Mouse (Mus musculus) gastrocnemius, adult 2 months (tissue): Measurements from ENCODE around the gene Fbxo8. TPM values are rescaled to one million over a fixed set of nuclear protein-coding genes. Genes with fewer than 3 reads are reported as not detected.

Experiments
- DNase-seq: peaks from one replicate; pipeline ENCODE4 v3.0.0; 2022
- H3K27ac ChIP-seq: fragments of 200-600 bp; 2 replicates; pipeline ENCODE4 v1.8.1; 2022; ENCODE audit warnings: mild to moderate bottlenecking
- H3K4me3 ChIP-seq: fragments of 200-600 bp; 2 replicates; pipeline ENCODE4 v1.8.1; 2022; ENCODE audit warnings: mild to moderate bottlenecking, moderate library complexity
- CTCF ChIP-seq: fragments of 200-600 bp; IDR thresholded peaks from 2 replicates; pipeline ENCODE4 v1.8.1; 2022; ENCODE audit warnings: antibody characterized with exemption, mild to moderate bottlenecking, moderate library complexity
- intact Hi-C: fragments of 180-260 bp; cut with DNase I; formaldehyde crosslinking; loops from one replicate; pipeline ENCODE4 v1.15.1; 2025
- long read RNA-seq, 2 experiments: library from polyadenylated mRNA; stranded (forward); transcript quantifications; one replicate each; pipeline ENCODE4 v2.0.0; 2021
- total RNA-seq, 2 experiments: library from RNA; stranded (reverse); gene quantifications; 2 replicates each; pipeline ENCODE4 v1.2.3; 2021

The Fbxo8 gene
- 10 to 100 TPM; 28.6 to 35.5 TPM for total RNA-seq
- long read RNA-seq, experiment 1, transcript Fbxo8-201 (6 exons, 3,571 nt), result major isoform, 21 of 32 reads
- long read RNA-seq, experiment 1, partial matches to known transcripts, result 1 of 32 reads
- long read RNA-seq, experiment 1, other reads (novel, unspliced or antisense), result 9 of 32 reads
- long read RNA-seq, experiment 2, transcript Fbxo8-201 (6 exons, 3,571 nt), result major isoform, 9 of 18 reads
- long read RNA-seq, experiment 2, partial matches to known transcripts, result 2 of 18 reads
- long read RNA-seq, experiment 2, other reads (novel, unspliced or antisense), result 6 of 18 reads

DNA sequence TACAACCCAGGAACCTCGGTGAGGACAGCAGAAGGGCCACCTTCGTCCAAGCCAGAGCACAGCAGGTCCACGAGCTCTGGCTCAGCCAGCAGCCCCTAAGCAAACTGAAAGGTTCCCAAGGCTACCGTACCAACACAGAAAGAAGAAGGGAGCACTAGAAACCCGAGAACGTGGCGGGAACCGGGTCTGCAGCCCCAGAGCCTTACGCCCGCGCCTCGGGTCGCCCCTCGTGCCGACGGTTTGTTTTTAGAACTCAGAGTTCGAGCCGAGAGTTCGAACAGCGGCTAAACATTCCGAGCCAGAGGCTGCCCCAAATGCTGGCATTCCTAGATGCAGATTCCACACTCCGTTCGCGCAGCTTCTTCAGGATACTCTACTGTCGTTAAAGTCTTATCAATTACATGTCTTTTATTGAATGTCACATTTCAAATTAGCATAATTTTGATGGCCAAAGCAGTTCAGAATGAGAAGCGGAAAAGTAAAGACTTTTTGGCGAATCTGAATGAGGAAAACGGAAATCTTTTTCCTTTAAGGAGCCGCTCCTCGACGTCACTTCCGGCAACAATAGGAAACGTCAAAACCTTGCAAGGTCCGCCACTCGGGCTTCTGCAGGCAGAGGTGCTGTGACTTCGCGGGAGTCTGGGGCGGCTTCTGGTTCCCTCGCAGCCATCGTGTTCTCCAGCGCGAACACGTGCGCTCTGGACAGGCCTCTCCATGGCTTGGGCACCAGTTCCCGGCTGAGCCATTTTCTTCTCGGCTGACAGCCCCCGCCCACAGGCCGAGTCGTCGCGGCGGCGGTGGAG, at the start of gene Fbxo8, which contains the start of gene Cep44:
Fbxo8 (plus strand) TSS at position 533 of the 803 bp plus-strand sequence.
Cep44 (minus strand) TSS at position 490 of the 803 bp plus-strand sequence.
- intact Hi-C loops, result no loop called here
- TF ChIP-seq CTCF, result no peak
- peak; percentile 86 for DNase-seq
- peak within 1 kb of the TSS; percentile 97 for H3K27ac ChIP-seq
- H3K4me3 ChIP-seq, result peak within 1 kb of the TSS; percentile 86

DNA sequence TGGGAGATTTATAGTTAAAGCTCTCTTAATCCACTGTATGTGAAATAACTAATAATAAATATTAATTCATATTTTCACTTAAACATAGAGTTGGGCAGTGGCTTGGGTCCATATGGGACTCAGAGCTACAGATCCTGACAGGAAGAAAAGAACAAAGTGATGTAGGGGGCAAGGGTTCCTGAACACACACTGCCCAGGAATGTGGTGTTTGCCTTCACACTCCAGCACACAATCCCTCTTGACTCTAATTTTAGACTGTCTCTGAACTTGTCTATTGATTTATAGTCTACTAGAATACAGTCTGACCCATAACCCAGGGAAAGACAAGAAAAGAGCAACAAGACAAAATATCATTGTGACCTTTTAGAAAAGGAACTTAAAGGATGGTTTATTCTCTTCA, 49.0 kb upstream of the Fbxo8 start:
- H3K27ac ChIP-seq, result no peak overlapping the region
- H3K4me3 ChIP-seq, result no peak overlapping the region
- no peak for DNase-seq
- TF ChIP-seq CTCF, result no peak
- intact Hi-C loops, result no loop called here

DNA sequence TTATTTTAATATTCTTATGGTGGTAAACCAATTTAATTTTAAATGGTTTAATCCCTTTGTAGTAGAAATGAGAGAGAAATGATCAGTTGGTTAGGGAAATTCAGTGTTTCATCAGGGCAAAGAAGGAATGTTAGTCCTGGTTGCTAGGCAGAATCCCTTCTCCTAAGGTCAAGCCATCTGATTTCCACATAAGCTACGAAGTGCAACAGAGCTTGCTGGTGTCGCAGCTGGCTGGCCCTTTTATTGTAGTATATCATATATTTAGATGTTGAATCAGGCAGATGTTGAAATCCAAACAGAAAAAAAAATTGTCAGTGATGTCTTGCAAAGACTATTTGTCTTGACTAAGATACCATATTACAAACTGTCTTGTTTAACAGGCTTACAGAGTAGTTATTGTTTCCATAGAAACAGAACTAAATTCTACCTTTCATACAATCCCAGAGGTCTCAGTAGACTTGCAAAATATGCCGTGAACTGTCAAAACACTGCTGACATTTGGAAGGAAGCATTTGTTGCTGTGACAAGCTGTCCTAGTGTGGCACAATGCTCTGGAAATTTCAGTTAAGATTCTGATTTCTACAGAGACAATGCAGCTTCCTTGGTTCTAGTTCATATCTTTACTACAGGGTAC, 42.5 kb upstream of the Fbxo8 start:
- Histone ChIP-seq H3K4me3 (no peak overlapping the region), H3K27ac (no peak overlapping the region)
- TF ChIP-seq CTCF, result no peak
- no peak for DNase-seq
- intact Hi-C loops, result no loop called here

DNA sequence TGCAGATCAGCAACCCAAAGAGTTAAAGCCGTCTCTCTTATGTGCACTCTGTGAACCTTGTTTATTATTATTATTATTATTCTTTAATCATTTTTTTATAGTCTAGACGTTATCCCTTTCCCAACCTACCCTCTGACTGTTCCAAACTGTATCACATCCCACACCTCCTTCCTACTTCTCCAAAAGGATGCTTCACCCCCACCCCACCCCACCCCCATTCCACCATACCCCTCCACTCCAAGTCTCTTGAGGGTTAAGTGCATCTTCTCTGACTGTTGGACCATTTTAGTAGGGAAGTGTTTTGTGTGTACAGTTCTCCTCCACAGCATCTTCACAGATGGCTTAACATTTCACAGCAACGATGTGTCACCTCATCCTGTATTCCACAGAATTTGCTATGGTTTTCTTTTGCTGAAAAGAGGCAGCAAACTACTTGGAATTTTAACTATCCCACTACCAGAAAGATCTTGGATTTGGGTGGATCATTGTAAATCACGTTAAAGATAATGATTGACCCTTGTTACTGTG, 41.9 kb upstream of the Fbxo8 start:
- H3K27ac ChIP-seq, result no peak overlapping the region
- DNase-seq, result no peak
- TF ChIP-seq CTCF, result no peak
- intact Hi-C loops, result no loop called here
- H3K4me3 ChIP-seq, result no peak overlapping the region

DNA sequence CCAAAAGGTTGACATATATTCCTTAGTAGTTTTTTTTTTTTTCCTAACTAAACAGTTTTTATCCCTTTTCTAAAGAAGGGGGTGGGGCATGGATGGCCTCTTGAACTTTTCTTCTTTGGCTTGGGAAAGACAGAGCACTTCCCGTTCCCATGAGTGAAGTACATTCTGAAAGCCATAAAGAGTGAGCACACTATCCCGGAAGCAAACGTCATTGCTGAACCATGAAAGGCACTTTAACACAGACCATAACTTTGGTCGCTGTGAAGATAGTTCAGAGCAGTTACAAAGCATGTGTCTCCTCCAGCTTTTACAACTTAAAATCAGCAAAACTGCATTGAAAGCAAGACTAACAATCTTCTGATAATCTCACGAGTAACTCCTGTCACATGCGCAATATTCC, 32.0 kb upstream of the Fbxo8 start:
- intact Hi-C loops, result no loop called here
- no peak for DNase-seq
- no peak overlapping the region for H3K4me3 ChIP-seq
- no peak for TF ChIP-seq CTCF
- H3K27ac ChIP-seq, result no peak overlapping the region

DNA sequence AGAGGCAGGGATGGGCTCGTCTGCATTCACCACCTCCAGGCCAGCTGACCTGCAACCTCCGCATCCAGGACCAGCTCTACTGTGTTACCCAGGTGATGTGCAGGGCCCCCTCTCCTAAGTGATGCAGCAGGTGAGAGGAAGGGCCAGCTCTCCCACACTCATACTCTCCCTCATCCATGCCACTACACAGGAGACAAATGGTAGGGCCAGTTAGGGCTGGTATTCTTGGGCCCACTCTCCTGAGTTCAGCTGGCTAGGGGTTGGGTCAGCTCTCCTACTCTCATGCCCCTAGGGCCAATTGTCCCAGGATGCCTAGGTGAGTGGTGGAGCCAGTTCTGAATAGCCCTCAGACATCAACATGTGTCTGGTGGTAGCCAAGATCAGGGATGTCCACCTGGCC, 30.6 kb upstream of the Fbxo8 start:
- no peak for DNase-seq
- no peak overlapping the region for H3K27ac ChIP-seq
- no peak for TF ChIP-seq CTCF
- intact Hi-C loops, result no loop called here
- no peak overlapping the region for H3K4me3 ChIP-seq

DNA sequence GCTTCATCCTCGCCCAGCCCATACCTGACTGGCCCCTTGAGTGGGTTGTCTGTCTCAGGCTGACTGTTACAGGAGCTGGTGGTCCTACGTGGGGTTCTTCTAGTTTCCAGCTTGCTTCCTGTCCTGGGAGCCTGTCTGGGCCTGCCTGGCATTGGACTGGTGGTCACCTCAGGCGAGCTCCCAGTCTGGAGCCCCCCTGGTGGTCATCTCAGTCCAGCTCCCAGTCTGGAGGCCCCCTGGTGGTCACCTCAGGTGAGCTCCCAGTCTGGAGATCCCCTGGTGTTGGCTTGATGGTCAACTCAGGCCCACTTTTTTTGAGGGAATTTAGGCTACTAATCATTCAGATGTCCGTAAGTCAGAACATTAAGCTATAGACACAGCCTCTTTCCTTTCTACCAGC, 29.8 kb upstream of the Fbxo8 start:
- intact Hi-C loops, result no loop called here

DNA sequence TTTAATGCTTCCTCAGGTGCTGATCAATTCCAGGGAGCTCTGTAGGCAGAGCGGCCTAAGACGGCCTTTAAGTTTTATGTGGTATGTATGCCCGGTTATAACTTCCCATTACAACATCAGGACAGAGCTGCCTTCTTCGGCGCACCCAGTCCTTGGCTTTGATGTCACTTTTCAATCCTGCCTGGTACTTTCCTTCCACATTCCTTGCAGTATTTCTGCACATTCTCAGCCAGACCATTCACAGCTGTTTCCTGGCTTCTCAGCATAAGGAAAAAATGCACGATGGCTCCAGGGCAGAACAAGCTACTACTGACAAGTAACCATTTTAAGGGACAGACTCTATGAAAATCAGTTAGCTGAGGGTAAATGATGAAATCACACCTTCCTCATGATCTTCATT, 22.0 kb upstream of the Fbxo8 start:
- no peak overlapping the region for H3K27ac ChIP-seq
- DNase-seq, result no peak
- intact Hi-C loops, result no loop called here
- H3K4me3 ChIP-seq, result no peak overlapping the region
- TF ChIP-seq CTCF, result no peak

More for the DNA sequence above, 29.8 kb upstream of the Fbxo8 start:
- DNase-seq, result no peak
- H3K4me3 ChIP-seq, result no peak overlapping the region
- H3K27ac ChIP-seq, result no peak overlapping the region
- no peak for TF ChIP-seq CTCF

DNA sequence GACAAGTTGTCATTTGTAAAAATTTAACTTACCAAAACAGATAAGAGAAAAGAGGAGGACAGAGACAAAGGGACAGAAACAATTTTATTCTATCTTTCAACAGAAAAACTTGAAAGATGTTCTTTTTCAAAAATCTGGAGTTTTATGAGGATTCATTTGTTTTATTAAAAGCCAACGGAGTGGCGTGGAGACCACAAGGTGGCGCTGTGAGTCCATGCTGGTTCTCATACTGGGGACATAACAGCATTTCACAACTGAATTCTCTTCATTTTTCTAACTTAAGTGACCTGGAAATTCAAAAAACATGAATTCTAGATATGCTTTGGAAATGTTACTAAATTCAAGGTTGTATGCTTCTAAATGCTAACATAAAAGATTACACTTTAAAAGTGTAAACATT, 20.5 kb upstream of the Fbxo8 start:
- no peak overlapping the region for H3K4me3 ChIP-seq
- H3K27ac ChIP-seq, result no peak overlapping the region
- intact Hi-C loops, result loop anchor here (1.0 kb wide), 1 partner anchor 85 kb away; no protein-coding TSS in a partner anchor
- peak; percentile 95 for TF ChIP-seq CTCF
- DNase-seq, result peak; percentile 73

DNA sequence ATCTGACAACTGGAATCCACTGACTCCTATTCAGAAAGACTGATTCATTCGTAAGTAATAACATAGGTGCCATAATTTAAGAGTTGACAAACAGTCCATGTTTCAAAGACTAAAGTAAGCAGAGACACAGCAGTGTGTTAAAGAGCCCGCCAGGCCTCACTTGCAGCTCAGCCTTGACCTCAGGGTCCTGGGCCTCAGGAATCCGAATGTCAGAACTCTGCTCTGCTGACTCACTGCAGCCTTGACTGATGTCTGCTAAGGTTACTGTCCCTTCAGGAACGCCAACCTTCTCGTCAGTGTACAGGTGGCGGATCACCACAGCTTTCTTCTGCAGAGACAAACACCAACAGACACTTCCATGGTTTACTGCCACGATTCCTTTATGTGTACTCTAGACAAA, 10.2 kb upstream of the Fbxo8 start:
- no peak for DNase-seq
- Histone ChIP-seq H3K4me3 (no peak overlapping the region), H3K27ac (no peak overlapping the region)
- intact Hi-C loops, result no loop called here
- TF ChIP-seq CTCF, result no peak

DNA sequence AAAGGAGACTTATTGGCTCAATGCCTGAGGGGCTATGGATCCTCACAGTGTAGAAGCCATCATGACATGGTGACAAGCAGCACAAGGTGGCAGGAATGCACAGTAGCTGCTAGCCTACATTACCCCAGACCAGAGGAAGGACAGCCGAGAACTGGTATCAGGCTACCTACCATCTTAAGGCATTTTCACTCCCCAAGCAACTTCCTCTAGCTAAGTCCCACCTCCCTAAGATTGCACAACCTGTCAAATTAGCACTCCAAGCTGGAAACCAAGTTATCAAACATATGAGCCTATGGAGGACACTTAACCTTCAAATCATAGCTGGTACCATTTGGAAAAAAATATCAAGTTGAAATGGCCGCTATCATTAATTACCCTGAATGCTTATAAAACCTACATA, 3.0 kb upstream of the Fbxo8 start:
- DNase-seq, result no peak
- TF ChIP-seq CTCF, result no peak
- intact Hi-C loops, result no loop called here
- Histone ChIP-seq H3K27ac (no peak overlapping the region), H3K4me3 (no peak overlapping the region)

DNA sequence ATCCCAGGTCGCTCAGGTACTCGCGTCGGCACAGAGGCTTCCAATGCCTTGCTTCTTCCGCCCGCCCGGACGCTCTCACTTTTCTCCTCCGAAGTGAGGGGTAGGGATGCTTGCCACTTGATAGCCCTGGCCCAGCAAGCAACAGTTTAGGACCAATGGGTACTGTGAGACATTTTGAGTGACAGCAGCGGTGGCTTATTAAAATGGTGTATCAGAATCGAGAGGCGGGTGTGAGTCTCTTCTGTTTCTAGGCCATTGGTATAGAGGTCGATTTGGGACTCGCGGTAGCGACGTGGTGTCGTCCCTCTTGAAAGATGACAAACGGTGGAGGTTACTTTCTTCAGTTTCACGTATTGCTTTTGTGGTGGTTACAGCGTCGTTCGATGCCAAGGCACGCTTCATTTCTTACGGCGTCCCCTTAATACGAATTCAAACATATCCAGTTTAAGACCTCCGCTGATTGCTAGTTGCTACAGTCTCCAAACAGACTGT, 517 bp downstream of the Fbxo8 start:
- intact Hi-C loops, result no loop called here
- DNase-seq, result peak; percentile 87
- Histone ChIP-seq H3K4me3 (peak overlapping the region; percentile 86), H3K27ac (peak overlapping the region; percentile 97)
- TF ChIP-seq CTCF, result no peak

DNA sequence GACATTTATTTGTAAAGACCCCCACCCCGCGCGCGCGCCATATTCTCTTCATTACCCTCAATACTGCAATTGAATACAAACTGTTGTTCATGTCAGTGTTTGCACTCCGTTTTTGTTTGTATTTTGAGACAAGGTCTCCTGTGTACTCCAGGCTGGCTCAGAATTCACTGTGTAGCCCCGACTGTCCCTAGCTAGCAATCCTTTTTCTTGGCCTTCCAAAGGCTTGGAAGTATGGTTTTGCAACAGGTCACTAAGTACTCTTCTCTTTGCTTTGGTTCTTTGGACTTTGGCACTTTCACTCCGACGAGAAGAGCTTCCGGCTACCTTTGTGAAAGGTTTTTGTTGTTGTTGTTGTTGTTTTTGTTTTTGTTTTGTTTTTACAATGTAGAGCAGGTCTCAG, 1.2 kb downstream of the Fbxo8 start:
- peak overlapping the region; percentile 97 for H3K27ac ChIP-seq
- intact Hi-C loops, result no loop called here
- no peak for TF ChIP-seq CTCF
- DNase-seq, result no peak
- peak overlapping the region; percentile 86 for H3K4me3 ChIP-seq
